Mouse (Mus musculus) intestine, postnatal 0 days (tissue): ENCODE data around the gene Clpb. TPM values are rescaled to one million over a fixed set of nuclear protein-coding genes. Genes with fewer than 3 reads are reported as not detected.
A peak's percentile ranks its signal among the peaks of the same experiment; 100 is the strongest.

Experiments used
- ATAC-seq: fragments of 200-750 bp; cut with Nextera tagmentation; 2 replicates; pipeline ENCODE4 v1.8.0; 2017; ENCODE audit warnings: mild to moderate bottlenecking, moderate TSS enrichment, moderate library complexity
- H3K27ac ChIP-seq: fragments of 300-500 bp; sonication (generic); 2 replicates; pipeline ENCODE4 v1.5.1; 2014; ENCODE audit warnings: mild to moderate bottlenecking, low read depth, low read length, moderate library complexity
- H3K27me3 ChIP-seq: fragments of 300-500 bp; sonication (generic); replicated peaks from 2 replicates; pipeline ENCODE4 v1.6.1; 2014; ENCODE audit warnings: low read length, mixed read lengths; ENCODE audit not compliant: control insufficient read depth, insufficient read depth
- H3K36me3 ChIP-seq: fragments of 300-500 bp; sonication (generic); 2 replicates; pipeline ENCODE4 v1.6.1; 2014; ENCODE audit warnings: mild to moderate bottlenecking, moderate library complexity; ENCODE audit not compliant: control insufficient read depth, insufficient read depth
- H3K4me1 ChIP-seq: fragments of 300-500 bp; sonication (generic); replicated peaks from 2 replicates; pipeline ENCODE4 v1.6.1; 2014; ENCODE audit warnings: antibody characterized with exemption, low read length, mixed read lengths; ENCODE audit not compliant: control insufficient read depth, insufficient read depth
- H3K4me2 ChIP-seq: fragments of 300-500 bp; sonication (generic); replicated peaks from 2 replicates; pipeline ENCODE4 v1.6.1; 2014; ENCODE audit warnings: low read depth, mild to moderate bottlenecking, moderate library complexity
- H3K4me3 ChIP-seq: fragments of 300-500 bp; sonication (generic); 2 replicates; pipeline ENCODE4 v1.5.1; 2014; ENCODE audit warnings: low read depth, low read length
- H3K9ac ChIP-seq: fragments of 300-500 bp; sonication (generic); 2 replicates; pipeline ENCODE4 v1.6.1; 2014; ENCODE audit warnings: mild to moderate bottlenecking, low read depth, low read length
- H3K9me3 ChIP-seq: fragments of 300-500 bp; sonication (generic); 2 replicates; pipeline ENCODE4 v1.6.1; 2016; ENCODE audit warnings: mixed run types; ENCODE audit not compliant: control insufficient read depth
- CTCF ChIP-seq: sonication (generic); IDR thresholded peaks from 2 replicates; pipeline ENCODE4 v1.5.1; 2016; ENCODE audit warnings: low read depth, mild to moderate bottlenecking, control low read depth, antibody characterized with exemption, moderate library complexity
- WGBS: fragments of 180-500 bp; shearing (Covaris S2); extraction: QIAGEN DNeasy Blood & Tissue Kit; methylation state at CpG from one replicate; pipeline ENCODE4 v1.1.7; 2014; 5-methylcytosine and 5-hydroxymethylcytosine counted together
- polyA plus RNA-seq: library from polyadenylated mRNA; unstranded; fragments of >200 nt; fragmentation: Nextera tagmentation; extraction: Ambion mirVana; gene quantifications from 2 replicates; pipeline ENCODE4 v1.2.1, GENCODE M21; 2015

Clpb gene
- polyA plus RNA-seq, 1 experiment from 2014 or later, result 14.9 TPM

DNA sequence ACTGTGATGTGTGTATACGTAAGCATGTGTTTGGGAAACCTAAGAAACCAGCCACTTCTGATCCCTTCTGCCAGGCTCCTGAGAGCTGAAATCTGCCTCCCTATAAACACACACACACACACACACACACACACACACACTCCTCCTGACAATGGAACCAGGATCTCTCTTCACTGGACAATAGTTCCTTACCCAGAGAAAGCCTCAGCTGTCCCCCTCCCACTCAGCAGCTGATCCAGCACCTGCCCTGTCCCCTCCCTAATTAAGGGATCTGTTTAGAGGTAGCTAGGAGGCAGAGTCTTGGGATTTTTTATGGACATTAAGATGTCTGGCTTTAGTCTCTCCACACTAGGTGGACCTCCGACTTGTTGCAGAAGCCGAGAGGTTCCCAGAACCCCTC is 171.5 kb downstream of the Clpb start:
- ATAC-seq, result no peak
- no peak overlapping the region for H3K4me3 ChIP-seq
- no peaks in the 10 kb centered on the region for H3K27me3 ChIP-seq
- no peak overlapping the region for H3K27ac ChIP-seq
- no peaks in the 10 kb centered on the region for H3K4me1 ChIP-seq
- no peak overlapping the region for H3K9ac ChIP-seq
- no peak for TF ChIP-seq CTCF
- peaks cover 39% of the 10 kb centered on the region for H3K36me3 ChIP-seq
- H3K4me2 ChIP-seq, result no peak overlapping the region; the same call in 1 of the 2 replicates
- no peaks in the 10 kb centered on the region for H3K9me3 ChIP-seq
- WGBS, result 56% methylated on average over 3 of the region's 3 CpGs

DNA sequence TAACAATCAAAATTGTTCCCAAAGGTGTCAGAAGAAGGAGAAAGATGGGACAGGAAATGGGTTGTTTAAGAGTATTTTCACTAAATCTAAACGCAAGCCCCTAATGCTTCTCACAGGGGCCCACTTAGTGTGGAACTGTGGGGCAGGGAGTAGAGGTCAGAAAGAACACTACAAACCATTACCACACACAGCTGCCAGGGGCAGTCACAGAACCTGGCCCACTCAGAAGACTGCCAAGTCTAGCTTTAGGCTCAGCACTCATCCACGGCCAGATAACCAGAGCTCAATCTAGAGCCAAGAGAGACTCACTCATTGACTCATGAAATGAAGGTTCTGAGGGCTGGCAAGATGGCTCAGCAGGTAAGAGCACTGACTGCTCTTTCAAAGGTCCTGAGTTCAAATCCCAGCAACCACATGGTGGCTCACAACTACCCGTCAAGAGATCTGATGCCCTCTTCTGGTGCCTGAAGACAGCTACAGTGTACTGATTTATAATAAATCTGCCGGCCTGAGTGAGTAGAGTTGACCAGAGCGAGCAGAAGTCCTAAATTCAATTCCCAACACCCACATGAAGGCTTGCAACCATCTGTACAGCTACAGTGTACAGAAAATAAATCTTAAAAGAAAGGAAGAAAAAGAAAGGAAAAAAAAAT is 172.2 kb downstream of the Clpb start:
- H3K27ac ChIP-seq, result peak overlapping the region; percentile 96; the same call in 1 of the 2 replicates
- no peaks in the 10 kb centered on the region for H3K27me3 ChIP-seq
- 32% methylated on average over 5 of the region's 5 CpGs for WGBS
- H3K4me3 ChIP-seq, result peak overlapping the region; percentile 90
- H3K36me3 ChIP-seq, result peaks cover 35% of the 10 kb centered on the region
- peak; percentile 46 for TF ChIP-seq CTCF
- H3K4me1 ChIP-seq, result no peaks in the 10 kb centered on the region
- H3K9me3 ChIP-seq, result no peaks in the 10 kb centered on the region
- H3K4me2 ChIP-seq, result peak overlapping the region; percentile 97
- no peak for ATAC-seq
- peak overlapping the region; percentile 92; the same call in 1 of the 2 replicates for H3K9ac ChIP-seq

DNA sequence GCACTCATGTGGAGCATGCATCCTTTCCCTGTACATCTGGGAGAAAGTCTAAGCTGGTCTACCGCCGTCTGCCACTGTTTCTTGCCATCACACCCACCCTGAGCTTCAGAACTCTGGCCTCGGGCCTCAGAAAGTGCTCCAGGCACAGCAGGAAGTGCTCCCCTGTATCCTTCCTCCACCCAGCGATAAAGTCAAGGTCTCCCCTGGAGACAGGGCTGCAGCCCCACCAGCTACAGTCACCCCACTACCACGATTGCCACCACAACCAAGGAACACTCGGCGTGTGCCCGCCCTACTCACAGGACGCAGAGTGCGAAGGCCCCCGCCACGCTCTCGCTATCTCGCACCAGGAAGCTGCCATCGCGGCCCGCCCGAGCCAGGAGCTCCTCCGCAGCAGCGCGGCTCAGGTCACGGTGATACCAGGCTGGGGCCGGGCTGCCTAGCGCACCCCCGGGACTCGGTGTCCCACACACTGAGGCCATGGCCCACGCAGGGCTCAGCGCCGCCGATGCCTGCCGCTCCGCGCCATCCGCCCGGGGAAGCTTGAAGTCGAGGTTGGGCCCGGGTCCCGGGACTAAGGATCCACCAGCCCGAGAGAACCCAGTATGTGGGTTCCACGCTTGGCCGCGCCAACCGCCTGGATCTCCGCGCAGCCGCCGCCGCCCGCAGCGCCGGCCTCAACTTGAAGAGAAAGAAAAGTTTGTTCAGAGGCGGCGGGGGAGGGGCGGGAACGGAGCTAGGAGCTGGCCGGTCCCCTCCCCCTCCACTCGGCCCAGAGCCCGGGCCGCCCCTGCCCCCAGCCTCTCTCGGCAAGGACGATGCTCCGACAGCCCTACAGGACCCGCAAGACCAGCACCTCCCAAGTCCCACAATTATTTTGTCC is 173.1 kb downstream of the Clpb start:
- Histone ChIP-seq H3K27me3 (no peaks in the 10 kb centered on the region), H3K9me3 (no peaks in the 10 kb centered on the region), H3K36me3 (peaks cover 30% of the 10 kb centered on the region), H3K9ac (peak overlapping the region; percentile 92), H3K4me1 (no peaks in the 10 kb centered on the region), H3K4me3 (peak overlapping the region; percentile 90), H3K27ac (peak overlapping the region; percentile 96), H3K4me2 (peak overlapping the region; percentile 97)
- ATAC-seq, result peak; percentile 35
- no peak for TF ChIP-seq CTCF
- WGBS, result under 1% methylated on average over 57 of the region's 63 CpGs

DNA sequence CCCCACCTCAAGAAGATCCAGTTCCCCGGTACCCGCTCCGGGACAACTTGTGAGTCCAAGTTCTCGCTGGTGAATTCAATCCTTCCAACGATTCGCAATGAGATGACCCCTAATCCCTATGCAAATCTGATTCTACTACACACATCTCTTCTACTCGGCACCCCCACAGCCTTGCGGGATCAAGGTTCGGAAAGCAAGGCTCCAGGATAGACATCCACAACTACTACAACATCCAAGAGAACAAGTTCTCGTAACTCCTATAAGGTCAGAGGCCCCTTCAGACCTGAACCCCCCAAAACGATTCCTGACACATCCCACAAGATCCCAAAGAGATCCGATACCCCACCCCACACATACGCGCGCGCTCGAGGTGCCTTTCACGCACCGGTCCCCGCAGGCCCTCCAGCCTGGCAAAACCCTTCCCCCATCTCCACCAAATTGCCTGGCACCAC is 173.7 kb downstream of the Clpb start:
- peaks cover 23% of the 10 kb centered on the region for H3K36me3 ChIP-seq
- no peaks in the 10 kb centered on the region for H3K9me3 ChIP-seq
- peak; percentile 17 for ATAC-seq
- H3K4me3 ChIP-seq, result peak overlapping the region; percentile 90
- peak overlapping the region; percentile 96 for H3K27ac ChIP-seq
- H3K9ac ChIP-seq, result peak overlapping the region; percentile 92
- no peaks in the 10 kb centered on the region for H3K4me1 ChIP-seq
- WGBS, result under 1% methylated on average over 20 of the region's 20 CpGs
- H3K4me2 ChIP-seq, result peak overlapping the region; percentile 97
- no peak for TF ChIP-seq CTCF
- H3K27me3 ChIP-seq, result no peaks in the 10 kb centered on the region

DNA sequence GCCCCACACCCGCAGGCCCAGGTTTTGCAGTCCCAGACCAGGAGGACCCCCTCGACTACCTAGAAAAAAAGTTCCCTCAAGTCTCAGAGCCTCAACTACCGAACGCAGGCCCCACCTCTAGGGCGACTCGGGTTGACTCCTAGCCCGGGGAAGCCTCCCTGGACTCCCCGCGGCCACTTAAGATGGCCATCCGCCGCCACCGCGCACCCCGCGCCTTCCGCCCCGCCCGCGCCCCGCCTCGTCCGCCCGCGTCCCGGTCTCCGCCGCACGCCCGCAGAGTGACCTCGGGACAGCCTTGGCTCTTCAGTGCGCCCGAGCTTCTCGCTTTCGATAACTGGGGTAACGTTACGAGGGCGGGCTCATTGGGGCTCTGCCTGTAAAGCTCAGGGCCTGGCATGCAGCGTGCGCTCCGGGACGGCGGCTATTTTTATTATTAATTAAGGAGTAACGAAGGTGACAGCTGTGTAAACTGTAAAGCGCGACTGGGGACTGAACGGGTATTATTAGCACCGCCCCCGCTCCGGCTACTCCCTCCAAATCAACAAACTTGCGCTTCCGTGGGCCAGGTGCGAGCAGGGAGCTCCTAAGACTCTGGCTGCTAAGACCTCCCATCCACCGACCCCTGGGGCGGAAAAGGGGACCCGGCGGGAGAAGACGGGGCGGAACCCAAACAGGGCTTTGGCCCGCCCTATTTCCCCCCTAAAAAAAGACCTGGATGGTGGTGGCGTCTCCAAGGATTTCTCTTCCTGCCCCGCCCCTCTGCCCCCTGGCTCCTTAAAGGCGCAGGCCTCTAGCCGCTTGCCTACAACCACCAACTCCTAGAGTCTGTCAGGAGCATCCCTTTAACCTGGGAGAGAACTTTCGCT is 174.4 kb downstream of the Clpb start, which contains the start of gene Inppl1:
TSS of gene Inppl1 (minus strand) at position 624 of the 866 bp plus-strand sequence.
- H3K4me2 ChIP-seq, result peak within 1 kb of the TSS; percentile 97
- under 1% methylated on average over 64 of the region's 64 CpGs for WGBS
- no peaks in the 10 kb centered on the region for H3K27me3 ChIP-seq
- peak within 1 kb of the TSS; percentile 96 for H3K27ac ChIP-seq
- peak; percentile 67 for TF ChIP-seq CTCF
- peak within 1 kb of the TSS; percentile 92 for H3K9ac ChIP-seq
- peaks cover 17% of the 10 kb centered on the region for H3K36me3 ChIP-seq
- H3K9me3 ChIP-seq, result no peaks in the 10 kb centered on the region
- ATAC-seq, result peak; percentile 73
- H3K4me1 ChIP-seq, result no peaks in the 10 kb centered on the region
- H3K4me3 ChIP-seq, result peak within 1 kb of the TSS; percentile 90
